Mouse (Mus musculus) forebrain, embryonic 16.5 days (tissue): ENCODE data around the gene Sh3bp2. TPM values are rescaled to one million over a fixed set of nuclear protein-coding genes. Genes with fewer than 3 reads are reported as not detected.

ENCODE experiments used
- ATAC-seq: fragments of 200-750 bp; cut with Nextera tagmentation; 2 replicates; pipeline ENCODE4 v1.8.0; 2017; ENCODE audit warnings: mild to moderate bottlenecking, moderate library complexity
- H3K27ac ChIP-seq: fragments of 300-500 bp; sonication (generic); 2 replicates; pipeline ENCODE4 v1.5.1; 2014; ENCODE audit warnings: low read length, control low read depth
- H3K27me3 ChIP-seq: fragments of 300-500 bp; sonication (generic); replicated peaks from 2 replicates; pipeline ENCODE4 v1.6.1; 2014; ENCODE audit warnings: low read length; ENCODE audit not compliant: control insufficient read depth, insufficient read depth
- H3K36me3 ChIP-seq: fragments of 300-500 bp; sonication (generic); 2 replicates; pipeline ENCODE4 v1.6.1; 2014; ENCODE audit not compliant: control insufficient read depth, insufficient read depth
- H3K4me1 ChIP-seq: fragments of 300-500 bp; sonication (generic); replicated peaks from 2 replicates; pipeline ENCODE4 v1.6.1; 2014; ENCODE audit warnings: low read length; ENCODE audit not compliant: control insufficient read depth, insufficient read depth
- H3K4me2 ChIP-seq: fragments of 300-500 bp; sonication (generic); 2 replicates; pipeline ENCODE4 v1.6.1; 2014; ENCODE audit warnings: mild to moderate bottlenecking, low read length, control low read depth
- H3K4me3 ChIP-seq: fragments of 300-500 bp; sonication (generic); replicated peaks from 2 replicates; pipeline ENCODE4 v1.5.1; 2014; ENCODE audit warnings: mild to moderate bottlenecking, low read length, control low read depth
- H3K9ac ChIP-seq: fragments of 300-500 bp; sonication (generic); replicated peaks from 2 replicates; pipeline ENCODE4 v1.6.1; 2014; ENCODE audit warnings: low read depth, low read length, control low read depth
- H3K9me3 ChIP-seq: fragments of 300-500 bp; sonication (generic); 2 replicates; pipeline ENCODE4 v1.6.1; 2016; ENCODE audit warnings: low read length; ENCODE audit not compliant: control insufficient read depth
- WGBS: fragments of 180-500 bp; shearing (Covaris S2); extraction: QIAGEN DNeasy Blood & Tissue Kit; methylation state at CpG from one replicate; pipeline ENCODE4 v1.1.7; 2014; 5-methylcytosine and 5-hydroxymethylcytosine counted together
- microRNA-seq: library from miRNA; unstranded; fragments of <30 nt; microRNA quantifications from one replicate; pipeline ENCODE4, GENCODE M21; 2017
- polyA plus RNA-seq: library from polyadenylated mRNA; unstranded; fragments of >200 nt; fragmentation: Nextera tagmentation; extraction: Ambion mirVana; gene quantifications from 2 replicates; pipeline ENCODE4 v1.2.1, GENCODE M21; 2015

Gene Sh3bp2
- polyA plus RNA-seq, 1 experiment from 2014 or later: 29.1 TPM

- WGBS: 90% methylated on average over 4 of the region's 4 CpGs
- no peak overlapping the region for H3K27ac ChIP-seq
- H3K4me1 ChIP-seq: no peaks in the 10 kb centered on the region
- H3K4me3 ChIP-seq: no peak overlapping the region
- no peaks in the 10 kb centered on the region for H3K9me3 ChIP-seq
- H3K9ac ChIP-seq: no peak overlapping the region
- H3K27me3 ChIP-seq: no peaks in the 10 kb centered on the region
- no peak for ATAC-seq
- no peak overlapping the region for H3K4me2 ChIP-seq
- H3K36me3 ChIP-seq: peaks cover 42% of the 10 kb centered on the region
These were observed 84.3 kb downstream of the Sh3bp2 start for GRCm38 (mm10) chr5:34609966-34610365.

Small RNAs within 50 kb of the gene (microRNA-seq; reads per million reads assigned to microRNA genes)
- gene Mir7036b: not detected

Other genes with a start within 250 kb of the Sh3bp2 start
- 4.4 and 5.2 TPM in 2 replicates for gene Zfyve28, start 237.4 kb upstream of the Sh3bp2 start, polyA plus RNA-seq
- gene Cfap99, start 237.2 kb upstream of the Sh3bp2 start, polyA plus RNA-seq: 0.26 TPM in 1 of 2 replicates, not detected in the other
- gene Rnf4, start 189.5 kb upstream of the Sh3bp2 start, polyA plus RNA-seq: 150 and 153 TPM in 2 replicates
- 16.3 and 17.1 TPM in 2 replicates for gene Fam193a, start 155.9 kb upstream of the Sh3bp2 start, polyA plus RNA-seq
- 8.6 and 8.7 TPM in 2 replicates for gene Tnip2, start 11.8 kb upstream of the Sh3bp2 start, polyA plus RNA-seq
- 224 and 243 TPM in 2 replicates for gene Add1, start 47.8 kb downstream of the Sh3bp2 start, polyA plus RNA-seq
- gene Mfsd10, start 111.4 kb downstream of the Sh3bp2 start, polyA plus RNA-seq: 93.0 and 119 TPM in 2 replicates
- 23.7 and 26.4 TPM in 2 replicates for gene Nop14, start 134.3 kb downstream of the Sh3bp2 start, polyA plus RNA-seq
- 1.4 and 2.4 TPM in 2 replicates for gene Grk4, start 134.5 kb downstream of the Sh3bp2 start, polyA plus RNA-seq
- gene Htt, start 235.9 kb downstream of the Sh3bp2 start, polyA plus RNA-seq: 12.4 and 18.7 TPM in 2 replicates